Mouse (Mus musculus) bone marrow, adult 2 months (tissue): Measurements from ENCODE around the gene Matk. TPM values are rescaled to one million over a fixed set of nuclear protein-coding genes. Genes with fewer than 3 reads are reported as not detected.
"Not testable (repeated sequence)": the region's sequence is repeated elsewhere in the genome, so short reads cannot be mapped to it uniquely, and the experiment has no call there.

Experiments
- H3K27ac ChIP-seq: fragments of 200-500 bp; 2 replicates; pipeline ENCODE4 v1.5.1; 2012; ENCODE audit warnings: low read depth, mild to moderate bottlenecking, control low read depth, inconsistent platforms, low read length; ENCODE audit not compliant: control insufficient read depth, poor library complexity, insufficient read depth
- H3K4me1 ChIP-seq: fragments of 200-500 bp; 2 replicates; pipeline ENCODE4 v1.6.1; 2011; ENCODE audit warnings: low read length; ENCODE audit not compliant: control insufficient read depth, insufficient read depth
- H3K4me3 ChIP-seq: fragments of 200-500 bp; replicated peaks from 2 replicates; pipeline ENCODE3; 2011; ENCODE audit warnings: mild to moderate bottlenecking, low read depth, low read length, control low read depth; ENCODE audit not compliant: control insufficient read depth
- CTCF ChIP-seq: fragments of 200-500 bp; IDR thresholded peaks from 2 replicates; pipeline ENCODE4 v1.5.1; 2011; ENCODE audit warnings: low read length, control low read depth; ENCODE audit not compliant: control insufficient read depth, insufficient read depth
- POLR2A ChIP-seq: fragments of 200-500 bp; IDR thresholded peaks from 2 replicates; pipeline ENCODE4 v1.6.1; 2011; ENCODE audit warnings: low read depth, mild to moderate bottlenecking, control low read depth, low read length, borderline replicate concordance; ENCODE audit not compliant: control insufficient read depth
- WGBS: fragments of 180-500 bp; shearing (Covaris S2); methylation state at CpG from one replicate; pipeline ENCODE4 v1.1.7; 2018; 5-methylcytosine and 5-hydroxymethylcytosine counted together
- polyA plus RNA-seq: library from polyadenylated mRNA; stranded (reverse); fragments of >200 nt; gene quantifications from 2 replicates; pipeline ENCODE4 v1.2.4, GENCODE M21; 2011; ENCODE audit warnings: low replicate concordance; ENCODE audit not compliant: missing spikeins, insufficient read depth, insufficient read length

The Matk gene
- polyA plus RNA-seq: 11.9 and 18.9 TPM in 2 replicates

DNA sequence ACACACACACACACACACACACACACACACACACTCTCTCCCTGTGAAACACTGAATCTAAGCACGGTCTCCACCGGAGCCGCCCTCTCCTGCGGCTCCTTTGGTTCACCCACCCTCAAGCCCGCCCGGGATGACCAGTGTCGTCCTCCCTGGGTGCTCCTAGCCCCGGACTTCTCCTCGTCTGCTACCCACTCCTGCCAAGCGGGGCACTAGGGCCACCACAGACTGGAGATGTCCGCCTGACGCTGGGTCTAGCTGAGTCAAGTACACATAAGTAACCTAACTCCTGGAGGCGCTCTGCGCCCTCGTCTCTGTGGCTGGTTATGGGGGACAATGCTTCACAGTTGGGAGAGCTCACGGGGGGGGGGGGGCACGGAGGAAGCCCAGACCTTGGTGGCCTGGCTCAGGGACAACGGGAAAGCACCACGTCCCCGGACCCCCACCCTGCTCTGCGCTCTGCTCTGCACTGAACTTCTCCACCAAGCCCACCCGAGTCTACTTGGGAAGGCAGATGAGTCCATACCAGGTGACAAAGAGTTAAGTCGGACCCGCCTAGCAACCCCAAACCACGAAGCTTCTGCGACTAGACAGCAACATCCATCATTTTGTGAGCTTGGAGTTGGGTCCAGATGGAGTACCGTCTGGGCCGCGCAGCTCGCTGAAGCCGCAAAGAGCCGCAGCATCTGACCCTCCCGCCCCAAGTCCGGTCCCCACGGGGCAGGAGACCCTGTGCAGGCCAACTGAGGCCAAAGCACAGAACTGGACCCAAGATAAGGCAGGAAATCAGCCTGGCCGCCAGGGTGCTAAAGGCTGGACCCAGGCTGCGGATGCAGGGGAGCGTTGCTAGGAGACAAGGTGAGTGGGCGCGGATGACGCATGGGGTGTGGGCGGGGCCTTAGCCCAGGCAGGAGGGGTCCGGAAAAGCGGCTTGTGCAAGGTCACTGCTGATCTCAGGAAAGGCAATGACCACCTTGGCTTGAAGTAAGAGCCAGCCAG lies at the start of gene Matk:
Gene Matk, plus strand, starts transcription at position 512 of the 996 bp plus-strand sequence.
- TF ChIP-seq POLR2A (no peak), CTCF (no peak)
- Histone ChIP-seq H3K4me3 (no peak within 1 kb of the TSS), H3K4me1 (peaks cover 5% of the 10 kb centered on the region), H3K27ac (no peak within 1 kb of the TSS)
- 13% methylated on average over 44 of the region's 44 CpGs for WGBS

DNA sequence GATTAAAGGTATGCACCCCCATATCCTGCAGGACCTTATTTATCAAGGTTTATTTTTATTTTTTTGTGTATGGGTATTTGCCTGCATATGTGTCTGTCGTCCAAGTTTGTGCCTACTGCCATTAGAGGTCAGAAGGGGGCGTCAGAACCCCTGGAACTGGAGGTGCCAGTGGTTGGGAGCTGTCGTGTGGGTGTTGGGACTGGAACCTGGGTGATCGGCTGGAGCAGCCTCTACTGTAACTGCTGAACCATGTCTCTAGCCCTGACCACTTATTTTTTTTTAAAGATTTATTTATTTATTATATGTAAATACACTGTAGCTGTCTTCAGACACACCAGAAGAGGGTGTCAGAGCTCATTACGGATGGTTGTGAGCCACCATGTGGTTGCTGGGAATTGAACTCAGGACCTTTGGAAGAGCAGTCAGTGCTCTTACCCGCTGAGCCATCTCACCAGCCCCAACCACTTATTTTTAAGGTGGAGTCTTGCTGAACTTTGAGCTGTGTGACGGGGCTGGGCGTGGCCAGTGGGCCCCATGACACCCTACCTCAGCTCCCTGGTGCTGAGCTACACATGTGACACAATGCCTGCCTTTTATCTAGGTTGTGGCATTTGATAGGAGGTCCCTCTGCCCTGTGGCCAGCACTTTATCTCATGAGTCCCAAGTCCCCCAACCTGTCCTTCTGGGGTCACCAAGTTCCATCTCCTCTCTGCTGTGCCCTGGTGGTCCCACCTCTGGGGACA lies 49.6 kb upstream of the Matk start:
- H3K4me1 ChIP-seq: no peaks in the 10 kb centered on the region
- TF ChIP-seq POLR2A: no peak
- TF ChIP-seq CTCF: no peak
- WGBS: 59% methylated on average over 8 of the region's 8 CpGs
- no peak overlapping the region for H3K4me3 ChIP-seq
- no peak overlapping the region for H3K27ac ChIP-seq

DNA sequence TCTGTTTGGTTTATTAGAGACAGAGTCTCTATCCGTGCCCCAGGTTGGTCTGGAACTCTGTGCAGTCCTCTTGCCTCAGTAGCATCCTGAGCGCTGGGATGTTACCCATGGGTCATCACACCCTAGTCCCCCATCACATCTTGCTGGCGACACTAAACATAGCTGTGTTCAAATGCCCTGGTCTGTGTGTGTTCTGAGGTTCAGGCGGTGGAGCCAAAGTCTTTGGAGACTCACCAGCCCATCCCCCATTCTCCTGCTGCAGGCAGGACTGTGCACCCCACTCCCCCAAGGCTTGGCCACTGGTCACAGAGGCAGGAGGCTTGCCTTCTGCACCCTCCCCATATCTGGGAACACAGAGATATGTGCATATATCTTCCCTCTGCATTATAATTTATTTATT lies 48.6 kb upstream of the Matk start:
- no peak overlapping the region for H3K27ac ChIP-seq
- H3K4me1 ChIP-seq: no peaks in the 10 kb centered on the region
- no peak overlapping the region for H3K4me3 ChIP-seq
- TF ChIP-seq POLR2A (no peak), CTCF (no peak)
- 73% methylated on average over 4 of the region's 4 CpGs for WGBS

DNA sequence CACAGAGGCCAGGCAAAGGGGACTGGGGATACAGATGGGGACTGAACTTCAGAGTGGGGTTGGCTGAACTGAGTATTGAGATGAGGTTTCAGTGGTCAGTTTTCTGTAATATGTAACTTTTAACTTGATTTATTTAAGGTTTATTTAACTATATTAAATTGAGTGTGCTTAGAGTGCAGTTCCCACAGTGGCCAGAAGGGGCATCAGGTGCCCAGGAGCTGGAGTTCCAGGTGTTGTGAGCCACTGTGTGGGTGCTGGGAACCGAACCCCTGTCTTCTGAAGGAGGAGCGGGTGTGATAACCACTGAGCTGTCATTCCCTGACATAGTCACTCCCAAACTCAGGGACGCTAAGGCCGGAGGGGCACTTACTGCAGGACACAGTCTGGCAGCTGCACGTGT lies 42.6 kb upstream of the Matk start:
- Histone ChIP-seq H3K4me1 (no peaks in the 10 kb centered on the region), H3K27ac (no peak overlapping the region), H3K4me3 (no peak overlapping the region)
- TF ChIP-seq POLR2A: no peak
- peak; percentile 28; the same call in 1 of the 2 replicates for TF ChIP-seq CTCF
- 89% methylated on average over 5 of the region's 5 CpGs for WGBS

DNA sequence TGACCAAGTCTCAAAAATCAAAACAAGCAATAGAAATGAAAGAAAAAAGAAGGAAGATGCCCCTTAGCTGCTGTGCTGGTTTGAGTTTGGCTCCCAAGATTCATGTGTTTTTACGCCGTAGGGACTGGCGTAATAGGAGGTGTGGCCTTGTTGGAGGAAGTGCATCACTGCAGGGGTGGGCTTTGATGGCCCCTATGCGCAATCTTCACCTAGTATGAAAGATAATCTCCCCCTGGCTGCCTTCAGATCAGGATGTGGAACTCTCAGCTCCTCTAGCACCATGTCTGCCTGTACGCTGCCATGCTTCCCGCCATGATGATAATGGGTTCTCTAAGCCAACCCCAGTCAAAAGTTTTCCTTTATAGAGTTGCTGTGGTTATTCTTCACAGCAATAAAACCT lies 36.5 kb upstream of the Matk start:
- TF ChIP-seq POLR2A: no peak
- no peak for TF ChIP-seq CTCF
- 59% methylated on average over 6 of the region's 6 CpGs for WGBS
- no peak overlapping the region for H3K4me3 ChIP-seq

DNA sequence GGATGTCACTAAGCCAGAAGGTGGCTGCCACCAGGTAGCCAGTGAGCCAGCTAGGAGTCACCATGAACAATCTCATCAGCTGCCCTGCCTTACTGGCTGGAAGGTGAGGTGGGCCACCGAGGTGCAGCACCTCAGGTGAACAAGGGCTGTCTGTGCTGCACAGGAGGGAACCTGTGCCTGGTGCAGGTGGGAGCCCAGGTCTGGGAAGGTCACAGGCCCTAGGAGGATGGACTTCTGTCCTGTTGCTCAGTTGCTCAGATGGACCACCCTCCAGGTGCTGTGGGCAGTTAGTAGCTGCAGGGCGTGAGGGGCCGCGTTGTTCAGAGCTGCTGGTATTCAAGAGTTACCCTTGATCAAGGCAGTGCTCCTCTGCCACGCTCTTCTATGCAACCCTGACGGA lies 35.9 kb upstream of the Matk start:
- H3K4me1 ChIP-seq: no peaks in the 10 kb centered on the region; the same call in 1 of the 2 replicates
- TF ChIP-seq CTCF (peak; percentile 19; the same call in 1 of the 2 replicates), POLR2A (0 out of 2 replicates have a peak, but pooled peaks have one; percentile 13)
- H3K27ac ChIP-seq: no peak overlapping the region
- WGBS: 80% methylated on average over 6 of the region's 6 CpGs
- H3K4me3 ChIP-seq: no peak overlapping the region

More for the DNA sequence above, 36.5 kb upstream of the Matk start:
- no peak overlapping the region for H3K27ac ChIP-seq
- H3K4me1 ChIP-seq: no peaks in the 10 kb centered on the region; the same call in 1 of the 2 replicates

DNA sequence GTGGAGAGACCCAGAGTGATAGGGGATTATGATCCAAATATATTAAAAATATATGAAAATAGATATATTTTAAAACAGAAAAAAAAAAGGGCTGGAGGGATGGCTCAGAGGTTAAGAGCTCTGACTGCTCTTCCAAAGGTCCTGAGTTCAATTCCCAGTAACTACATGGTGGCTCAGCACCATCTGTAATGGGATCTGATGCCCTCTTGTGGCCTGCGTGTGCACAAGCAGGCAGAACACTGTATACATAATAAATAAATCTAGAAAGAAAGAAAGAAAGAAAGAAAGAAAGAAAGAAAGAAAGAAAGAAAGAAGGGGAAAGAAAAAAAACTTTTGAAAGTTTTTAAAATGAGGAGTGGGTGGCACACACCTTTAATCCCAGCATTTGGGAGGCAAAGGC lies 35.5 kb upstream of the Matk start:
- not testable (repeated sequence) for H3K4me1 ChIP-seq, H3K4me3 ChIP-seq, H3K27ac ChIP-seq
- 12% methylated on average over 1 of the region's 1 CpGs for WGBS
- TF ChIP-seq CTCF: peak; percentile 62

DNA sequence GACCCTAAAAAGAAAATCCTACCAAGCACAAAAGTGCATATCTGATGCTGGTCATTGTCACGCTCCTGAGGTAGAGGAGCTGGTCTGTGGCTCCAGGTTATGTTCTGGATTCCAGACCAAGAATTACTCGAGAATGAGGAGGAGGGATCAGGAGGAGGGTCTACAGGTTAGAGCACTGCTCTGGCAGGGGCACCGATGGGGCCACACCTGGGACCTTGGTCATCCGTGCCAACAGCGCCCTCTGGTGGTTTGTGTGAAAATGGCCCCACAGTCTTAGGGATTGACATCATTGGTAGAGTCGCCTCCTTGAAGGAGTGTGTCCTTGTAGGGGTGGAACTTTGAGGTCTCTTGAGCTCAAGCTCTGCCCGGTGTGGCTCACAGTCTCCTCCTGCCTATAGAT lies 34.8 kb upstream of the Matk start:
- 12% methylated on average over 7 of the region's 7 CpGs for WGBS
- TF ChIP-seq CTCF (peak; percentile 93), POLR2A (no peak)
- no peak overlapping the region for H3K4me3 ChIP-seq
- H3K27ac ChIP-seq: no peak overlapping the region
- H3K4me1 ChIP-seq: no peaks in the 10 kb centered on the region; the same call in 1 of the 2 replicates
